Mouse (Mus musculus) embryonic facial prominence, embryonic 14.5 days (tissue): ENCODE data around the gene Lgr5. TPM values are rescaled to one million over a fixed set of nuclear protein-coding genes. Genes with fewer than 3 reads are reported as not detected.

Experiments used
- ATAC-seq: fragments of 200-750 bp; cut with Nextera tagmentation; 2 replicates; pipeline ENCODE4 v1.8.0; 2017; ENCODE audit warnings: low read depth, moderate number of reproducible peaks, moderate TSS enrichment
- DNase-seq: peaks from one replicate; pipeline ENCODE4 v3.0.0-alpha.2; 2015; ENCODE audit warnings: low spot score
- H3K27ac ChIP-seq: fragments of 300-500 bp; sonication (generic); replicated peaks from 2 replicates; pipeline ENCODE4 v1.5.1; 2014; ENCODE audit warnings: low read depth, mild to moderate bottlenecking, low read length, moderate library complexity
- H3K27me3 ChIP-seq: fragments of 300-500 bp; sonication (generic); replicated peaks from 2 replicates; pipeline ENCODE4 v1.6.1; 2014; ENCODE audit warnings: low read length; ENCODE audit not compliant: control insufficient read depth, insufficient read depth
- H3K36me3 ChIP-seq: fragments of 300-500 bp; sonication (generic); 2 replicates; pipeline ENCODE4 v1.6.1; 2014; ENCODE audit warnings: low read length, mixed read lengths; ENCODE audit not compliant: control insufficient read depth, insufficient read depth
- H3K4me1 ChIP-seq: fragments of 300-500 bp; sonication (generic); 2 replicates; pipeline ENCODE4 v1.6.1; 2014; ENCODE audit warnings: antibody characterized with exemption, low read length; ENCODE audit not compliant: control insufficient read depth, insufficient read depth
- H3K4me2 ChIP-seq: fragments of 300-500 bp; sonication (generic); 2 replicates; pipeline ENCODE4 v1.6.1; 2014; ENCODE audit warnings: low read depth, mild to moderate bottlenecking, low read length, moderate library complexity, mixed read lengths
- H3K4me3 ChIP-seq: fragments of 300-500 bp; sonication (generic); 2 replicates; pipeline ENCODE4 v1.5.1; 2014; ENCODE audit warnings: low read depth, mild to moderate bottlenecking, low read length
- H3K9ac ChIP-seq: fragments of 300-500 bp; sonication (generic); 2 replicates; pipeline ENCODE4 v1.6.1; 2014; ENCODE audit warnings: low read depth, mild to moderate bottlenecking, low read length, moderate library complexity, mixed read lengths
- H3K9me3 ChIP-seq: fragments of 300-500 bp; sonication (generic); 2 replicates; pipeline ENCODE4 v1.6.1; 2016; ENCODE audit warnings: low read length; ENCODE audit not compliant: control insufficient read depth
- WGBS: fragments of 180-500 bp; shearing (Covaris S2); extraction: QIAGEN DNeasy Blood & Tissue Kit; methylation state at CpG from one replicate; pipeline ENCODE4 v1.1.7; 2014; 5-methylcytosine and 5-hydroxymethylcytosine counted together
- polyA plus RNA-seq: library from polyadenylated mRNA; unstranded; fragments of >200 nt; fragmentation: Nextera tagmentation; extraction: Ambion mirVana; gene quantifications from 2 replicates; pipeline ENCODE4 v1.2.1, GENCODE M21; 2014

Lgr5 gene
- polyA plus RNA-seq, 1 experiment from 2014 or later, result 10.4 TPM

DNA sequence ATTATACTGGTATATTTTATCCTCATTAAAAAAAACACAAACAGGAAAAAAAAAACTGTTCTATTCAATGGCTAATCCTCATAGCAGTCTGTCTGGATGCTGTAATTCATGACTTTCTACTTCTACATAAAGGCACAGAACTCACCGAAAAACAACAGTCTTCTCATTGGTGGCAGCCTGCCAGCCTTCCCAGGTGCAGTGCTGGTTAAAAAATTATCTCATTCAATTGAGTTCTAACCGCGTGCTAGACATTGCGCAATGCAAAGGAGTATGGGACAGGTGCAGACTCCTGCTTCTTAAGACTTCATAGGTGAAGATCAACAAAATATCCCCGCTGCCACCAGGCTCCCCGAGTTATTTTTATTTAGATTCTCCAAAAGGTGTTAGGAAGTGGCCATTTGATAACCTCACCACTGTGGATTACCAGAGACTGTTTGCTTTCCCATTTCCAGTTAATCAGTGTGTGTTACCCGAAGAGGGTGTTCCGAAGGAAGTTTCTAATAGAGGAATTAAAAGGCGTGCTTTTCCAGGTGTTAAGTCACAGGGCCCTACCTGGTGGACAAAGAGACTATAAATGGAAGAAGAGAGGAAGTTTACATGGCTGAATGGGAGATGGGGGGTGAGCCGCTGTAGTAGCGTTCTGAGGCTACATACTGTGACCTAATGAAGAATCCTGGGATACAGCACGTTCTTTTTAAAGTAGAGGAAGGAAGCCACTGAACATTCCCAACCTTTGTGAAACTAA lies 26.3 kb downstream of the Lgr5 start:
- 64% methylated on average over 12 of the region's 12 CpGs for WGBS
- no peaks in the 10 kb centered on the region for H3K9me3 ChIP-seq
- DNase-seq, result peak; percentile 88
- 0 out of 2 replicates have a peak, but pooled peaks cover 6% of the 10 kb centered on the region for H3K4me1 ChIP-seq
- H3K9ac ChIP-seq, result no peak overlapping the region
- H3K27me3 ChIP-seq, result no peaks in the 10 kb centered on the region
- no peak overlapping the region for H3K27ac ChIP-seq
- no peak overlapping the region for H3K4me2 ChIP-seq
- H3K4me3 ChIP-seq, result no peak overlapping the region
- H3K36me3 ChIP-seq, result no peaks in the 10 kb centered on the region
- ATAC-seq, result peak; percentile 76

DNA sequence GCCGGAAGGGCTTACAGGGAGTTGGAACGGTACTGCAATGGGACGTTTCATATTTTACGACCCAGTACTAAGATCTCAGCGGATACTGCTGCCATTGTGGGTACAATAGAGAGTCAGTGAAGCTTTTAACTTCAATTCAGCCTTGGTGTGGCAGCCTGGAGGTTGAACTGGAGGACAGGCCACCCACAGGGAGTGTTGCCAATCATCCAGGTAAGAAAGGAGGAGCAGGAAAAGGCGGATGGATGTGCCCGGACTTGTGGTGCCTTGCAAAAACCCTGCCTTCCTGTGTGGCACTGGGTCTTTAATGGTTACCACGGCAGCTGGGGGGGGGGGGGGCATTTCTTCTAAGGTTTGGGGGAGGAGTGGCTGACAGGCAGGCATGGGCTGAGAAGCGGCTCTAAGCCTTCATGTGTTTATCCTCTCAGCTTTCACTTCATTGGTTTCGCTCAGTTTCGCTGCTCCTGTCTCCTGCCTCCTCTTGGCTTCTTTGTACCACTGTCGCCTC lies 30.8 kb downstream of the Lgr5 start:
- ATAC-seq, result peak; percentile 77
- peak overlapping the region; percentile 31 for H3K4me2 ChIP-seq

DNA sequence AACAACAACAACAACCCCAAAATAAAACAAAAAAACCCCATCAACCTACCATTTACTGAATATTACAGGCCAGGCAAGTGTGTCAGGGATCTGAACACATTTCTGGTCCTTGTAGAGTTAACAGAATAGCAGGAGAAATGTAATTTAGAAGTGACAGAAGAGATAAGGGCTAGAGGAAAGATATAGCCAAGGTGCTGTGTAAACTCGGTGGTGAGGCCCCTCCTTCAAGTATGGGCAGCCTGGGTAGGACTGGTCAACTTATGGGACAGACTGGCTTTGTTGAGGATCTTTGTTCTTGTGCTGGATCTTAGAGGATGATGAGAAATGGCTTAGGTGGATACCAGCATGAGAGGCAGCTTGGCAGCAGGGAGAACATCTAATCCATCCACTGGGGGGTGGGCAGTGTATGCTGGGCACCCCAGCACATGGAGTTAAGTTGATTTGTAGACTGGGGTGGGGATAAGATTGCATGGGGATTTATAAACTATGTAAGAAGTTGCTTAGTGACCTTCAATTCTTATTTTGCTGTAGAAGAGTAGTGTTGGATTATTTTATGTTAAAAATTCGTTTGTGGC lies 32.3 kb downstream of the Lgr5 start:
- Histone ChIP-seq H3K4me3 (no peak overlapping the region), H3K27ac (no peak overlapping the region), H3K27me3 (no peaks in the 10 kb centered on the region), H3K9me3 (no peaks in the 10 kb centered on the region), H3K36me3 (no peaks in the 10 kb centered on the region), H3K4me2 (no peak overlapping the region), H3K9ac (no peak overlapping the region), H3K4me1 (0 out of 2 replicates have a peak, but pooled peaks cover 6% of the 10 kb centered on the region)
- DNase-seq (no peak), ATAC-seq (no peak)
- WGBS, result 57% methylated on average over 2 of the region's 2 CpGs

More for the DNA sequence above, 30.8 kb downstream of the Lgr5 start:
- Histone ChIP-seq H3K27me3 (no peaks in the 10 kb centered on the region), H3K9me3 (no peaks in the 10 kb centered on the region), H3K9ac (no peak overlapping the region), H3K27ac (0 out of 2 replicates have a peak overlapping the region, but pooled peaks have one; percentile 61), H3K36me3 (no peaks in the 10 kb centered on the region), H3K4me1 (0 out of 2 replicates have a peak, but pooled peaks cover 6% of the 10 kb centered on the region), H3K4me3 (no peak overlapping the region)
- 31% methylated on average over 11 of the region's 12 CpGs for WGBS
- peak; percentile 73 for DNase-seq

DNA sequence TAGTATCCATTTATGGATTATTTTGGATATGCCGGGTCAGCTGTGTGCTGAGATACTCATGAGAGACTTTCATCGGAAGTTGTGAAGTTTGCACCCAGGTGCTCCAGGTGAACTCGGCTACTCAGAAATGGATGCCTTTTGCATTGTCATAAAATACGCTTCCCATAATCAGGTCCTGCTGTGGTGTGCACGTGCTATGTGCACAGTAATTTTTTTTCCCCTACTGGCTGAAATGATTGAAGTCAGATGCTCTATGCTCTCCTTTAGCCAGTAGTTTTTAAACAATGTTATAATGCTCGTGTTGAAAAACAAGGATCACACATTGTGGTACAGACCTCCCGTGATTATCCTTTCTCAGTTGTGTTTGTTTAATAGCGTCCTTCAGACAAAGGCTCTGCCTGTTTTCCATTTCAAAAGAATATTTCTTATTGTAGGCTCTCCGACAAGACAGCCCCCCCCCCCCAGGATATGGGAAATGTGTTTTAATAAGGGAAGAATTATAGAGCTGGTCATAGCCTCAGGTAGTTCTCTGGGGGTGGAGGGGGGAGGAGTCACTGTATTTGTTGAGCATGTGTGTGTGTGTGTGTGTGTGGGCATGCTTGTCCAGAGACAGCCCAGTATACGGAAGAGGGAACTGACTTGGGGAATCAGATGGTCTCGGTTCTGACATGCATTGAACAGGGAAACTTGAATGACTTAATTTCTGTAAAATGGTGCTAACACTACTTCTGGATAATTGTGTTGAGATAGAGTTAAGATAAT lies 34.0 kb downstream of the Lgr5 start:
- ATAC-seq (no peak), DNase-seq (no peak)
- Histone ChIP-seq H3K9ac (no peak overlapping the region), H3K4me1 (0 out of 2 replicates have a peak, but pooled peaks cover 6% of the 10 kb centered on the region), H3K36me3 (no peaks in the 10 kb centered on the region), H3K4me2 (no peak overlapping the region), H3K27ac (no peak overlapping the region), H3K27me3 (no peaks in the 10 kb centered on the region), H3K4me3 (no peak overlapping the region), H3K9me3 (no peaks in the 10 kb centered on the region)
- WGBS, result 41% methylated on average over 11 of the region's 11 CpGs

DNA sequence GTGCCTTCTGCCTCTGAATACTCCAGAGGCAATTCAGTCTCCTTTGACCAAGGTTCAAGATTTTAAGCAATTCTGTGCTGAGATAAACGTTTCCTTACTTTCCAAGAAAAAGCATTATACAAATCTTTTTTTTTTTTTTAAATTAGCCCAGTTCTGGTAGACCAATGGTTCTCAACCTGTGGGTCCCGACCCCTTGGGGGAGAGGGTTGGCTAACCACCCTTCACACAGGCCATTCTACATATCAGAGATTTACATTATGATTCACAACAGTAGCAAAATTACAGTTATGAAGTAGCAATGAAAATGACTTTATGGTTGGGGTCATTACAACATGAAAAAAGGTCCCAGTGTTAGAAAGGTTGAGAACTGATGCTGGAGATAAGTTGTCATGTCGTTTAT lies 36.5 kb downstream of the Lgr5 start:
- Histone ChIP-seq H3K9ac (no peak overlapping the region), H3K4me3 (no peak overlapping the region), H3K27me3 (no peaks in the 10 kb centered on the region), H3K36me3 (no peaks in the 10 kb centered on the region), H3K4me2 (no peak overlapping the region), H3K4me1 (no peaks in the 10 kb centered on the region), H3K9me3 (no peaks in the 10 kb centered on the region), H3K27ac (no peak overlapping the region)
- DNase-seq (no peak), ATAC-seq (no peak)
- WGBS, result 80% methylated on average over 3 of the region's 3 CpGs

DNA sequence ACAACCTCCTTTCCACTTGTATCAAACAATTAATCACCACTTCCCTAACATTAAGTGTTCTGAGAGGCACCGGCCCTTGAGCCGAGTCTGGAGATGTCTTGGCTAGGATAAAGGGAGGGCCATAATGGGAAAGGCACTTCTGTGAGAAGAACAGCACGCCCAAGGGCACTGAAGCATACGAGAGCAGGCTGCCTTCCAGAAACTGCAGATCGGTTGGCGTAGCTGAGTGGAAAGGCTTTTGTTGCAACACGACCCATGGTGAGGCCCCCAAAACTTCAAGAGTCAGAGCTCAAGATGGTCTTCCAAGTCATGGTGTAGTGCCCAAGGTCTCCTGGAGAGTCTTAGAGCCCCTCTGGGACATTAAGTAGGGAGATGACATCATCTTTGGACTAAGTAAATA lies 37.3 kb downstream of the Lgr5 start:
- Histone ChIP-seq H3K4me1 (no peaks in the 10 kb centered on the region), H3K27me3 (no peaks in the 10 kb centered on the region), H3K4me3 (no peak overlapping the region), H3K9me3 (no peaks in the 10 kb centered on the region), H3K9ac (no peak overlapping the region), H3K4me2 (no peak overlapping the region), H3K36me3 (no peaks in the 10 kb centered on the region), H3K27ac (no peak overlapping the region)
- 64% methylated on average over 7 of the region's 7 CpGs for WGBS
- DNase-seq, result no peak
- no peak for ATAC-seq

DNA sequence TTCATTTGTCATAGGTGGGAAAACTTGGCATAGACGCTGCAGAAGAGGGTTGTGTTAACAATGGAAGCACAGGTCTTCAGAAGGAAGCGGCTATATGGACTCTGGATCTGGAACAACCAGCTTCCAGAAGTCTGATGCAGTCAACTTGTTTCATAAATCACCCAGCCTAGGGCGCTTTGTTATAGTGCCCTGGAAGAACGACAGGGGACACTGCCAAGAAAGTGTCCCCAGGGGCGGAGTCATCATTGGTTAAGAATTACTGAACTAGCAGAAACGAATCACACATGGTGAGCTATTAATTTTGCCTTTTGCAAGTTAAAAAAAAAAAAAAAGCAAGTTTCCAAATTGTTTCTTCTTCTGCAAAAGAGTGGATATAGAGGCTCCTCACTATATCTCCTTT lies 44.7 kb downstream of the Lgr5 start:
- Histone ChIP-seq H3K27me3 (no peaks in the 10 kb centered on the region), H3K9ac (no peak overlapping the region), H3K4me2 (no peak overlapping the region), H3K27ac (no peak overlapping the region), H3K36me3 (no peaks in the 10 kb centered on the region), H3K4me1 (no peaks in the 10 kb centered on the region), H3K9me3 (no peaks in the 10 kb centered on the region), H3K4me3 (no peak overlapping the region)
- WGBS, result 84% methylated on average over 6 of the region's 6 CpGs
- ATAC-seq (no peak), DNase-seq (no peak)

DNA sequence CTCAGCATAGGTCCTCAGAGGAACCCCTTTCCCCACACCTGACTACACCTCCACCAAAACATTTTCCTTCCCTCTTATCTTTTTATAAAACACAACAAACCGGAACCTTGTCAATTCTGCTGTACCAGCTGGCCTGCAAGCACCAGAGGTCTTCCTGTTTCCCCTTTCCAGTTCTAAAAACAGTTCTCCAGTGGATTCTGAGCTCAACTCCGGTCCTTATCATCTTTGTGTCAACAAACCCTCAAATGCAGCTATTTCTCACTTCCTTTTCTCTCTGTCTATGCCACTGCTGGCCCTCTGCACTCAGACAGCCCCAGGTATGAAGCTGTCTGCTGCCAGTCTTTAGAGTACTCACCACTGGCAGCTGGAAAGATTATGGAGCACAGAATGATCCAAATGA lies 56.8 kb downstream of the Lgr5 start:
- no peak overlapping the region for H3K4me3 ChIP-seq
- no peak overlapping the region for H3K9ac ChIP-seq
- DNase-seq, result no peak
- no peaks in the 10 kb centered on the region for H3K4me1 ChIP-seq
- no peaks in the 10 kb centered on the region for H3K9me3 ChIP-seq
- no peaks in the 10 kb centered on the region for H3K27me3 ChIP-seq
- no peak overlapping the region for H3K27ac ChIP-seq
- WGBS, result 60% methylated on average over 2 of the region's 2 CpGs
- H3K36me3 ChIP-seq, result no peaks in the 10 kb centered on the region
- no peak for ATAC-seq
- no peak overlapping the region for H3K4me2 ChIP-seq
